Mouse (Mus musculus) heart, postnatal 25 days (tissue): ENCODE results near the gene Dock2. TPM values are rescaled to one million over a fixed set of nuclear protein-coding genes. Genes with fewer than 3 reads are reported as not detected.
"Not testable (repeated sequence)": the region's sequence is repeated elsewhere in the genome, so short reads cannot be mapped to it uniquely, and the experiment has no call there.

Source experiments
- DNase-seq: peaks from one replicate; pipeline ENCODE4 v3.0.0; 2022; ENCODE audit warnings: low spot score
- intact Hi-C: fragments of 180-260 bp; cut with DNase I; formaldehyde crosslinking; loops from one replicate; pipeline ENCODE4 v1.15.1; 2025
- total RNA-seq, 2 experiments: library from RNA; stranded (reverse); gene quantifications; 2 replicates each; pipeline ENCODE4 v1.2.3; 2021

Gene Dock2
- 1 to 10 TPM; 2.2 to 2.5 TPM for total RNA-seq

- intact Hi-C loops = no loop called here
- peak; percentile 8 for DNase-seq
Measured at GRCm38 (mm10) chr11:34783587-34784043, at the start of gene Dock2. TSS of gene Dock2 (minus strand) at chr11:34783892.

GRCm38 (mm10) chr11:34832678-34833077, 49.0 kb upstream of the Dock2 start:
- DNase-seq = no peak
- intact Hi-C loops = no loop called here

GRCm38 (mm10) chr11:34827803-34828202, 44.1 kb upstream of the Dock2 start:
- intact Hi-C loops = no loop called here
- no peak for DNase-seq

- intact Hi-C loops = no loop called here
- DNase-seq = no peak
Measured at GRCm38 (mm10) chr11:34826940-34827339, 43.2 kb upstream of the Dock2 start.

- DNase-seq = no peak
- intact Hi-C loops = no loop called here
Measured at GRCm38 (mm10) chr11:34824791-34825190, 41.1 kb upstream of the Dock2 start.

- no peak for DNase-seq
- intact Hi-C loops = loop anchor here (2.0 kb wide), 1 partner anchor 502 kb away; no protein-coding TSS in a partner anchor
Measured at GRCm38 (mm10) chr11:34814767-34815166, 31.1 kb upstream of the Dock2 start.

- intact Hi-C loops = loop anchor here (2.0 kb wide), 1 partner anchor 502 kb away; no protein-coding TSS in a partner anchor
- DNase-seq = no peak
Measured at GRCm38 (mm10) chr11:34814319-34814718, 30.6 kb upstream of the Dock2 start.

- intact Hi-C loops, DNase-seq: not testable (repeated sequence)
Measured at GRCm38 (mm10) chr11:34805026-34805425, 21.3 kb upstream of the Dock2 start.

- intact Hi-C loops = not testable (repeated sequence)
Measured at GRCm38 (mm10) chr11:34798066-34798465, 14.4 kb upstream of the Dock2 start.

GRCm38 (mm10) chr11:34796097-34796496, 12.4 kb upstream of the Dock2 start:
- DNase-seq = no peak
- intact Hi-C loops = no loop called here

More at GRCm38 (mm10) chr11:34798066-34798465, 14.4 kb upstream of the Dock2 start:
- DNase-seq = not testable (repeated sequence)

- intact Hi-C loops = no loop called here
- DNase-seq = no peak
Measured at GRCm38 (mm10) chr11:34791872-34792271, 8.2 kb upstream of the Dock2 start.

- no peak for DNase-seq
- intact Hi-C loops = no loop called here
Measured at GRCm38 (mm10) chr11:34784864-34785263, 1.2 kb upstream of the Dock2 start.

- DNase-seq = no peak
- intact Hi-C loops = no loop called here
Measured at GRCm38 (mm10) chr11:34782516-34783430, 919 bp downstream of the Dock2 start.

GRCm38 (mm10) chr11:34780786-34781185, 2.9 kb downstream of the Dock2 start:
- DNase-seq = no peak
- intact Hi-C loops = no loop called here

- DNase-seq = no peak
- intact Hi-C loops = no loop called here
Measured at GRCm38 (mm10) chr11:34779966-34780365, 3.7 kb downstream of the Dock2 start.

GRCm38 (mm10) chr11:34778351-34778750, 5.3 kb downstream of the Dock2 start:
- intact Hi-C loops = no loop called here
- DNase-seq = no peak

GRCm38 (mm10) chr11:34777529-34777928, 6.2 kb downstream of the Dock2 start:
- no peak for DNase-seq
- intact Hi-C loops = no loop called here

GRCm38 (mm10) chr11:34776054-34776453, 7.6 kb downstream of the Dock2 start:
- intact Hi-C loops = no loop called here
- DNase-seq = no peak

- DNase-seq = no peak
- intact Hi-C loops = no loop called here
Measured at GRCm38 (mm10) chr11:34774636-34775035, 9.1 kb downstream of the Dock2 start.

GRCm38 (mm10) chr11:34773304-34773895, 10.3 kb downstream of the Dock2 start:
- intact Hi-C loops = no loop called here
- DNase-seq = no peak
